Mouse (Mus musculus) naive thymus-derived CD4-positive, alpha-beta T cell, adult 2 months (primary cell): ENCODE data around the gene Galns.

Experiments
- DNase-seq: peaks from one replicate; pipeline ENCODE4 v3.0.0-alpha.2; 2011; ENCODE audit warnings: low read depth

Gene Galns

DNA sequence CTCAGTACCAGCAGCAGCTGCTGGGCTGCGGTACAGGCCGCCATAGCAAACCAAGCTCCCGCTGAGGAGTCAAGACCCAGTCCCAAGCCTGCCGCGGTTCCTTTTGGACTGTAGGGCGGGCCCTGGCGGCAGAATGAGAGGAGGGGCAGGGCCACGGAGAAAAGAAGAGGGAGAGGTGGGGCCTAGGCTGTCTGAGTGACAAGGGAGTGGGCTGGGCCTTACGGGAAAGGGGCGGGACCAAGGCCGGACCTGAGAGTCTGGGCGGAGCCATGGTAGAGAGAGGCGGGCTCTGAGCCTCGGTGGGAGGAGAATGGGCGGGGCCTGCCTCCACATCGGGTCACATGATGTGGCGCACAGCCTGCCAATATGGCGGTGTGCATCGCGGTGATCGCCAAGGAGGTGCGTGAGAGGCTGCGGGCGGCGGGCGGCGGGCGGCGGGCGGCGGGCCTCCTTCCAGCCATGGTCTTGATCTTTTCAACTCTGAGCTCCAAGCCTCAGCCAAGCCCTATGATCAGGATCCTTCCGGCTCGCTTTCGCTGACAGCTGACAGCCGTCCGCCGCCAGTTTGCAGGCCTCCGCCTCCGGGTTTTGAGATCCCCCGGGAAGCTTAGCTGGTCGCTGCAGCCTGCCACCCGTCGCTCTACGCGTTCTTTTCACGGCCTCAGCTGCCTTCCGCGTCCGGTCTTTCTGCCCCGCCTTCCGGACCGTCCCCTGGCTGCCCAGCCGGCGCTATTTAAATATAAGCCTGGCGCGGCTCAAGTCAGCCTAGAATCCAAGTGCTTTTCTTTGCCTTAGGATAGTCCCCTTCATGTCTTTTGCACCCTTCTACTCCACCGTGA lies at the start of gene Galns, which contains the start of gene Trappc2l:
Galns (minus strand) TSS at position 169 of the 839 bp plus-strand sequence.
Trappc2l (plus strand) TSS at position 346 of the 839 bp plus-strand sequence.
- DNase-seq = peak; percentile 100

DNA sequence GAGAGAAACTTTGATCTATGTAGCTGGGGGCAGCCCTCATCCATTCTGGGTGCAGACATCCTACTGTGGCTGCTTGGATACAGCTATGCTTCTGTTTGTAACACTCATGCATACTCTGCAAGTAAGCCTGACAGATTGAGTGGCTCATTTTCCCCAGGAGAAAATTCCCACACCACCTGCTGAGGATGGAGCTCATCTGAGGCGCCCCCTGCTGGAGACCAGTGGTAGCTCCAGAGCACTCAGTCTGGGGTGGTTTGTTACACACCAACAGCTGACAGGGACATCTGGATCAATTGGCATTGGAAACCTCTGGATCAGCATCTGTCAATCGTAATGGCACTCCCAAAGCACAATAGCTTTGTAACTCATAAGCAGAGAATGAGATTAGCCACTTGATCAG lies 48.8 kb upstream of the Galns start:
- peak; percentile 55 for DNase-seq

DNA sequence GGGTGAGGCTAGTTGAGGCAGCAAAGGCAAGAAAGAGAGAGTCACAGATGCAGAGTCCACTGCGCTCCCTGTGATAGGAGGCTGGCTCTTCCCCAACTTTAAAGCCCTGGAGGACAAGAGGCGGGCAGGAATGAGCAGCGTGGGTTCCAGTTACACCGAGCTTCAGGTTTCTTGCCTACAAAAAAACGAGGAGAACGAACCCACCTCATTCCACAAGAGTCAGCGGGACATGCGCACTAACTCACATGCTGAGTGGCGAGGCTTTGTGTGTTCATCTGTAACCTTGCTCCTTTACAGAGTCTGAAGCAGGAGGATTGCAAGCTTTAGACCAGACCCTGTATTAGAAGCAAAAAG lies 47.5 kb upstream of the Galns start:
- DNase-seq = no peak

DNA sequence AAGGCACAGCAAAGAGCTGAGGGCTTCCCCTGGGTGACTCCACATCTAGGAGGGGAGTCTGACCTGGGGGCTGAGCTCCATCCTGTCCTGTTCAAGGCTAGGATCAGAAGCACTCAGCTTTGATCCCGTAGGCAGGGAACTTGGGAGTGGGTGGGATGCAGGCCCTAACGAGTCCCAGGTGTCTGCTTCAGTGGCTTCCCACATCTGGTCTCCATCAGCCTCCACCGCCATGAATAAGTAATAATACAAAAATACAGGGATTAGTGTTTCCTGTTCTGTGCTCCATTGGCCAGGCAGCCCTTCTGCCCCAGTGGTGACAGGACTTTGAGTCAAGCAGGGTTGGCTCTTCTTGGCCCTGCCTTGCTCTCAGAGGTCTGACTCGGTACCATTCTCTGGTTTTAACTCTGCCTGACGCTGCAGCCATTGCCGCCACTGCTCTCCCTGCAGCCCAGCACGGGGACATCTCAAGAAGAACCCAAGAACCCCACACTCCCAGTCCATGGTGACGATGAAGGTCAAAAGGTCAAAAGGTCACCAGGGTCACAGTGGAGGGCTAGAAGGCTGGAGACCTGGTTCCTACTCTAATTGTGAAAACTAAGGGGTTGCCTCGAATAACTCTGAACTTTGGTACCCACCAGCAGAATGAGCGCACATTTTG lies 47.0 kb upstream of the Galns start:
- DNase-seq = no peak

DNA sequence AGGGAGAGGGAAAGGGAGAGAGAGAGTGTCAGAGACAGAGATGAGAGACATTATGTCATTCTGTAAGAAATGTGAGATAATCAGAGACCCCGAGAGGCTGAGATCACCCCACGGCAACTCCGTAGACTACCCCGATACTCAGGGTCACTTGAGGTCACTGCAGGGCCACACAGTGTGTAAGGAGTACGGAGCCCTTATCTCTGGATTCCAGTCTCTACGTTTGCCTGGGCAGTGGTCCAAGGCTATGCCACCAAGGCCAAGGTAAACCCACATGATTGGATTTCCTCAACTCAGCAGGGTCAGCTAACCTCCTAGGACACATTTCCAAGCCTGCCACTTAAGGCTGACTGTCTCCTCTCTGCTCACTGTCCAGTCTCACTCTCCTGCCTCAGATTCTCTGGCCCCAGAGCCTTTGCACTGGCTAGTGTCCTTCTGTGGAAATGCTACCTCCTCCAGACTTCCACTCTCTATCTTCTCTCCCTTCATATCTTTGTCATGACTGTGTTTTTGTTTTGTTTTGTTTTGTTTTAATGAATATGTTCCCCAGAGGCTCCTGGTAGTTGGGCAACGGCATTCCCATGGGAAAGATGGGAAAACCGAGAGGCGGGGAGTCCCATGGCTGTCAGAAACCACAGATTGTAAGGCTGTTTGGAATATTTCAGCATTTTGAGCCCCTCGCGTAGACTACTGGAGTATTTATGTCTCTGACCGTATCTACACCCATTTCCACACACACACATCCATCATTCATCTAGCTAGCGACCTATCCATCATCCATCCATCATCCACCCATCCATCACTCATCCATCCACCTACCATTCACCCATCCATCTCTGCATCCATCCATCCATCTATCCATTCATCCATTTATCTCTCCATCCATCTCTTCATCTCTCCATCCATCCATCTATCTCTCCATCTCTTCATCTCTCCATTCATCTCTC lies 45.1 kb upstream of the Galns start:
- no peak for DNase-seq

DNA sequence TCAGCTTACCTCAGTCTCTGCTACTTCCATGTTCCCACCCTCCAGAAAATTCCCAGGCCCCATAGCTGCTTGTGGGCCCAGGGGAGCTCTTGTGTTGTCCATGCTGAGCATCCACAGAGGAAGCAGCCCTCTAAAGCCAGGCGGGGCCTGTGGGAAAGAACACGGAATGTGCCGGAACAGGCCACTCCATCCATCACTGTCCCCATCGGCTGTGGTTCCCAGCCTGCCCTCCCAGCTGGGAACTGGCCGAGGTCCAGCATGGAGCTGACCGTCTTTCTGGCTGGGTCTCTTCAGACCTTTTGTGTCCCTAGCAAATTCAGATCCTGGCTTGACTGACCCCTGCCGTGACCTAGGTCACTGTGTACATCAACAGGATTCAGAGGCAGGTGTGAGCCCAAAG lies 43.5 kb upstream of the Galns start:
- DNase-seq = no peak

DNA sequence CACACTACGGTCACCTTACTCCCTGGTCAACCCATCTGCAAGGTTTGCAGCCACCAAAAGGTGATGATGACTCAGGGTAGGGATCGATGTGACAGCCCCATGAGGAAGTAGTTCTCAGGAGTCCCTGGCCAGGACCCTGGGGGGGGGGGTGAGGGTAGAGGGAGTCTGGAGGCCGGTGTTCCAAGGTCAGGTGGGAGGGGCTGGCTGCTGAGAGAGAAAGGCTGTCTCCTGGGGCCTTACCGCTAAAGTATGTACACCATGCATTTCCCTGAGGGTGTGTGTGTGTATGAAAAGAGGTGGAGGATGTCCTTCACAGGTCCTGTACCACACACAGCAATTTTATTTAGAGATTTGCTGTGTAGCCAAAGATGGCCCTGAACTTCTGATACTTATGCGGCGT lies 41.4 kb upstream of the Galns start:
- no peak for DNase-seq

DNA sequence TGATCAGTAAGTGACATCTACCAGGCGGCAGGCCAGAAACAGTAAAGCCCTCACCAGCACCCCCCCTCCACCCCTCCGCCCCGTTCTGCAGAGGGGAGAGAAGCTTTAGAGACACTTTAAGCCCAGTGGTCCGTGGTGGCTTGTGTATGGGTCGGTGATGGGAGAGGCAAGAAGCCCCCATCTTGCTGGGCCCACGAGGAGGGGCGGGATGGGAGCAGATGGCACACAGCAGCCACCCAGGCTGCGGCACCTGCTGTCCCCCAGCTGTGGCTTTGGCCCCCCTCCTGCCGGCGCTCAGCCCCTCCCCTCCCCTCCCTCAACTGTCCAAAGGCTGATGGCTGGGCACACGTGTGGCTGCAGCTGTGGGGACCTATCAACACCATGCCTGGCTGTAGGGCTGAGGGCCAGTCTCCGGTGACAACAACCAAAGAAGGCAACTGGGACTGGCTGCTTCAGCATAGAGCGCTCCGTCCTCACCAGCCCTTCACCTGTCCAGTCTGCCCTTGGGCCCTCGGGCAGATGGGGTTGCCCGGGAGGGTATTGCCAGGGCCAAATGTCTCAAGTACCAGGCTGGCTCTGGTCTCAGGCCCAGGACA lies 40.2 kb upstream of the Galns start:
- no peak for DNase-seq

DNA sequence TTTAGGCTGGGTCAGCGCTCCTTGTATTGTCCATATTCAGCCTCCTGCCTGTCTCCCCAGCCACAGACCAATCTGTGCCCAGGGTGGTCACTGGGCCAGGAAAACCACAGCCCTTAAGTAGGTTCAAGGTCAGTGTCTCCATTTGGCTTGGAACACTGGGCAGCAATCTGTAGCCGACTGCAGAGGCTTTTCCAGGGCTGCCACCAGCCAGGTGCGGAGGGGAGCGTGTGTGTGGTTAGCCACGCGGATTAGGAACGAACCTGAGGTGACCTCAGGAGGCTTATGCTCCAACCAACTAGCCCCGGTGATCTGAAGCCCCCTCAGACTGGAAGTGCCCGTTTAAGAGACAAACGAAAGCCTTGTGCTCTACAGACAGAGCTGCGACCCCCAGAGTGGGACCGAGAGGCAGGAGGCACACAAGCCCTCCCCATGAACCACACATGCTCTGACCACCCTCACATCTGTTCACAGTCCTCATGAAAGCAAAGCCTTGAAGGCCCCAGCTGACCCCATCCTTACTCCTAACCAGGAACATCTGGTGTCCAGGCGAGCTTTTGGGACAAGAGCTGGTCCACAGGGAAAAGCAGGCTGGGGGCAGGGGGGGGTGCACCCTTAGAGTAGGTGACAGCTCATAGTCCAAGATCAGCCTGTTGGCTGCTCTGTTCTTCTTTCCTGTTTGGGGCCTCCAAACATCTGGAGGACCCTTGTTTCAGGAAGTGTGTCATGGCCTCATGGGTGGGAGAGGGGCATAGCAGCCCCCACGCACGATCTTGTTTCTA lies 37.1 kb upstream of the Galns start:
- DNase-seq = no peak

DNA sequence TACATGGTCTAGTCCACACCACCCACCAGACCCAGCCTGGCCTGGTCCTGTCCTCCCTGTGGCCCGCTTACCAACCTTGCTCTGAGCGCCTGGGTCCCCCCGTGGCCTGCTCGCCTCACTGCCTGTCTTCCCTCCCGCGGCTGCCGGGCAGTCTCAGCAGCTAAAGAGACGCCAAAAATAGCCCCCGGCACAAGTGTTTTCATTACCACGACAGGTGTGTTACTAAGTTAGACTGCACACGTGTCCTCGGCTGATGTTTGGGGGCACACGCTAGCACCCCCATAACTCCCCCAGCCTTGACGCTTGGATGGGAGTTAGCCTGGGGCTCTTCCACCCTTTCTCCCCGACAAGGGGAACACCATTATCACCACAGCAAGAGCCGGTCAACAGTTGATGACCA lies 35.1 kb upstream of the Galns start:
- no peak for DNase-seq

DNA sequence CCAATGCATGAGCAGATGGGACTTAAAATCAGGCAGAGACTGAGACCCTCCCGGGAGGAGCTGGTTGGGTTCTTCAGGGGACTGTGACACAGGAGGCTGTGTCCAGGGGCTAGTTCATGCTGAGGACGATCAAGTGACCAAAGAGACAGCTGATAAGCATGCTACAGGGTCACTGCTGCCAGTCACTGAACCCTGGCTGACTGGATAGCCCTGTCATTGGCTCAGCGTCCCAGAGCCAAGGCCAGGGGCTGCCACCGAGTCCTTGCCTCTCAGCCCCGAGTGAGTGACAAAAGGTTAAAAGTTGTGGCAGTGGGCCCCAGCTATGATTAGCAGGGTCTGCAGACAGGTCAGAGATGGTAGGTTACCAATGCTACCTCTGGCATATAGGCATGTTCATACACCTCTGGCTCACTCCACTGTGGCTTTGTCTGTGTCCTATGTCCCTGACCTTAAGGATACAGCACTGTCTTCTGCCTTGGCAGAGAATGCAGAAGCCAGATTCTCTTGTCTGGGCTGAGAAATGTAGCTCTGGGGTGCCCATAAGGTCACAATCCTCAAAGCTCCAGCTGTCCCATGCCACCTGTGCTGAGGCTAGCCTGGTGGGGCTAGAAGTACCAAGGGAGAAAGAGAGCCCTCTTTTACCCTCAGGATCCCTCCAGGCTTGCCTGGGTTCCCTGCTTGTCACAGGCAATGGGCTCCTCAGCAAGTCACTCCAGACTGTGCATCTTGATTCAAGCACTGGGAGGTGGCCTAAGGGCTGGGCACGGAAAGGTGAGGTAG lies 33.1 kb upstream of the Galns start:
- DNase-seq = no peak

DNA sequence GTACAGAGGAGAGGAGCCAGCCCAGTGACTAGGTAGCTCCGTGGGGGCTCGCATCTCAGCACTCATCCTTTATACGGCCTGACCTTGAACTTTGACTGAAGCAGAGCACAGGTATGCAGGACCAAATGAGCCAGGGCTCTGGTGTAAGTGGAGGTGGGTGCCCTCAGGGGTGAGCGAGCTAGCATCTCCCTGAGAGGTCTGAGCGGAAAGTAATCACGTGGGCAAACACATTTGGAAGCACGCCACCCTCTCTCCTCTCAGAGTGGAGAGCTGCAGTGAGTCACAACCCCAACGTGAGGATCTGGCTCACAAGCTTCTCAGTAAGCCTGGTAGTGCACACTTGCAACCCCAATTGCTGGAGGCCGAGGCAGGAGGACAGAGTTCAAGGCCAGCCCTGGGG lies 30.8 kb upstream of the Galns start:
- no peak for DNase-seq

DNA sequence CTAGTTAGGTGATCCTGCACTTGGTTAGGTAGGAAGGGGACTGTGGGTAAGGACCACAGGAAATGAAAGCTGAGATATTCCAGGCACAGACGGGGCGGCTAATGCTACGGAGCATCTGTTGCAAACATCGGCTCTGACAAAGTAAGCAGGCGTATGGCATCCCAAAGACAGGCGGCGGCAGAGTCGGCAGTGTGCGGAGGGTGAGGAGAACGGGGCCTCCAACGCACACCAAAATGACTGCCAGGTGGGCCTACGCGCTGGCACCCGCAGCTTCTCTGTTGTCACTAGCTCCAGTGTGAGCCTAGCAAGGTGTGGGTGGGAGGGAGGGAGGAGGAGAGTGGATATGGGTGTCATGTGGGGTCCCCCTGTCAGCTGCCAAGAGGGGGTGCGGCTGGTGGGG lies 30.1 kb upstream of the Galns start:
- no peak for DNase-seq

DNA sequence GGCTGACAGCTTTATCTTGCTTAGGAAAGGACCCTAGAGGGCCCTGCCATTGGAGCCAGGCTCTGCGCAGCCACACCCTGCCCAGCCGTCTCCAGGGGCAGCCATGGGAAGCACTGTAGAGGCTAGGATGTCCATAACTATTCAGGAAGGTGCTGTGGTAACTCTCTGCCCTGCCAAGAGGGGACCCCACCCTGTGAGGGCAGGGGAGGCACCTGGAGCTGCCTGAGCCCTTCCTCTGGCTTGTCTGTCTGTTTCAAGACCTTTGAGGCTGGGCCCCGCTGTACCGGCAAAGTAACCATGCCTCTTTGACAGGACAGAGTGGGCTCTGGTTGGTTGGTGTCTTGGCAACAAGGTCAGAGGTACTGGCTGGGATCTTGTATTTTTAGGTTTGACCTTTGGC lies 29.6 kb upstream of the Galns start:
- DNase-seq = no peak

DNA sequence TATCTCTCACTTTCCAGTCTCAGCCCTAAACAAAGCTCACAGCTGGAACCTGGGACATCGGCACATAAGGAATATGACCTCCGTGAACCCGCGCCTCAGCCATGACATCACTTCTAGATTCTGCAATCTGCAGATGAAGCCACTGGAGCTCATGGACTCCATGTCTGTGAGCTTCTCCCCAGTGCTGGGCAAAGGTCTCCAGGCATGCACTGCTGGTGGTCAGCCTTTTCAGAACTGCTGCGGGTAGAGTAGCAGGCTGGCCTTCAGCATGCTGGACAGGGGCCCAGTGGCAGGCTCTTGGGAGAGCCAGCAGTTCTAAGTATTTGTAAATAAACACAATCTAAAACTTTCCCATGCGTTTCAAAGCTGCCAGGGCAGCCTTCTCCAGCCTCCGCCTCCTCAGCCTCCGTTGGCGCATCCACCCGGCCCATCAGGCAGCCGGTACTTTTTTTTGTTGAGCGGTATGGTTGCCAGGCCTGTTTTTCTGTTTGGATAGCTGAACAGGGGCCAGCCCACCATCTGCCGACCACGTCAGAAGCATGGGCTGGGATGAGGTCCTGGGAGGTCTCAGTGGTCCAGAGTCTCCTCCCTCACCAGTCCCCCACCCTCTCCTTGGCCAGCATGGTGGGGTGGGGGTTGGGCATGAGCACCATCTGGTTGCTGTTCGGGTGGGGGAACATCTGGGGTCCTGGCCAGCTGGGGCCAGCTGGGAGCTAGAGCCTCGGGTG lies 28.4 kb upstream of the Galns start:
- DNase-seq = no peak

DNA sequence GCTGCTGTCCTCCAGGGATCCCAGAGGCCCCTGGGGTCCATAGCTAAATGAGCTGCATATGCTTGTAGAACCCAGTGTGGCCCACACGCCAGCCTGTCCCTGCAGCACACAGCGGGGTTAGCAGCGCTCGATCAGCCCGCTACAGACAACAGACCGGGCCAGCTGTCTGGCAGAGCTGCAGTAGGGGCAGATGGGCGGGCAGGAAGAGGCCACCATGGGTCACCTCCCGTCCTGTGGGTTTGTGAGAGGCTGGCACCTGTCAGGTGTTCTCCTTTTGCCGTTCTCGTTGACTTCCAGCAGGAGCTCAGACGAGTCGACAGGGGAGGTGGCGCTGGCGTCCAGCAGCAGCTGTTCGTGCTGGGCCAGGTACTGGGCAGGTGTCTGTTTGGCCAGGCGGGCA lies 27.3 kb upstream of the Galns start:
- no peak for DNase-seq

DNA sequence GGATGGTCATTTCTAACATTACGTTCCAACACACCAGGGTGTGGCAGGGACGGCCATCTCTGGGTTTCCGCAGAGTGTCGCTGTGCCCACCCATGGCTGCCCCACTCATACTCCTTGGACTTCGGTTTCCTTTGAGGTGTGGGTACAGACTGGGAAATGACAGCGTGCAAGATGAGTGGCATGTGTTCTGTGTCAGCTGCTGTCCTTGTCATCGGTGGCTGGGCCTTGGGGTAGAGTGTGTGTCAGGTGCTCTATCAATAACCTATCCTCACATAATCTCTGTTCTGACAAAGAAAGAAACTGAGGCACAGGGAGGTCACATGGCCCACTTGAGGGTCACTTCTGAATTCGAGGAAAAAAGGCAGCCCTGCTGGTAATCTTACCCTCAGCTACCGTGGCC lies 26.0 kb upstream of the Galns start:
- DNase-seq = no peak

DNA sequence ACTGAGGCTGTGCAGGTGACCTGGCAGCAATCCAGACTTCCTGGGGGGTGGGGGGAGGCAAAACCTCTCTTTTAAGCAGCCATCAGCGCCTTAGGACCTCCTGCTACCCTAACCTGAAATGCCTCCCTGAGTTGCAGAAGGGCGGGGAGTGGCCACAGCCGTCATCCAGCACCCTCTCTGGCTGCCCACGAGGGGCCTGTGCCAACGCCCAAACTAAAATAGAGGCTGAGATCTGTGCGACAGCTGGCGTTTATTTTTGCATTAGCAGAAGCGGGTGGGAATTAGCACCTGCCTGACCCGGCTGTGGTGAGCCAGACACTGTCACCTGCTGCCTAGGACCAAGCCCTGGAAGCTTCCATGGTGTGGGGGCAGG lies 25.5 kb upstream of the Galns start:
- no peak for DNase-seq

DNA sequence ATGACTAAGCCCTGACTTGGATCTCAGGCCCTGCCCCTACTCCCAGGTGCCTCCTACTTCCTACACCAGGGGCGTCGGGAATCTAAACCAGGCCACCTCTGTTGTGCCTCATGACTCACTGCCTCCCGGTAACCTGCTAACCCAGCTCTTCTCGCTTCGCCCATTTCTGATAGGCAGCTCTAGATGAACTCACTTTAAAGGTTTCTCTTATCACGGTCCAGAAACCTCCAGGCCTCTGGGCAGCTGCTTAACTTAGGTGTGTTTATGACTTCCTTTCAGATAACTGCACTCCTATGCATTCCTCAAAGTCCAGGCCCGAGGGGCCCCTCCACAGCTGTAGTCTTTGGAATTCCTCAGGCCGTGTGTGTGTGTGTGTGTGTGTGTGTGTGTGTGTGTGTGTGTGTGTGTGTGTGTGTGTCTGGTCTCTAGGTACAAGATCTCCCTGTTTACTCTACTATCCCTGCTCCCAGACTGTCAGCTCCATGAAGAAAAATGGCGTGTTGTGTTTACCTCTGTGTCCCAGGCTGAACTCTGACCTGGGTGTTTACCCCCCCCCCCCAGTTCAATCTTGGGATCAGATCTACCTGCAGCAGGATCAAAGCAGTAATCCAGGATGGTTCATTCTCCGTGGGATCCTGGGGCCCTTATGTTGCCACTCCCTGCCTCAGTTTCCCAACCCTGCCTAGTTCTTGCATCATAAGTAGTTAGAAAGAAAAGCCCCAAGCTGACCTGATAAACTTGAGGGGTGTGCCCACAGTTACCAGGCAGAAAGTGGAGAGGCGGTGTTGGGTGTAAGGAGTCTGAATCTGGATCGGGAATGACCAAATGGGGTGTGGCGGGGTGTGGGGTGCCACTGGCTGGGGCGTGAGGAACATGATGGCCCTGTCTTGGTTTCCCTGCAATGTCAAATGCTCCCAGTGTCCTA lies 24.9 kb upstream of the Galns start:
- no peak for DNase-seq
